Mouse (Mus musculus) embryonic fibroblast, embryonic 13.5 days (primary cell): Measurements from ENCODE around the gene Wdhd1.

Experiments used
- CTCF ChIP-seq: IDR thresholded peaks from 2 replicates; pipeline ENCODE4 v1.5.1; 2011; ENCODE audit warnings: mild to moderate bottlenecking, control low read depth, low read length, moderate library complexity, borderline replicate concordance; ENCODE audit not compliant: insufficient read depth
- POLR2A ChIP-seq: IDR thresholded peaks from 2 replicates; pipeline ENCODE4 v1.6.1; 2011; ENCODE audit warnings: low read depth, mild to moderate bottlenecking, control low read depth, low read length, moderate library complexity

DNA sequence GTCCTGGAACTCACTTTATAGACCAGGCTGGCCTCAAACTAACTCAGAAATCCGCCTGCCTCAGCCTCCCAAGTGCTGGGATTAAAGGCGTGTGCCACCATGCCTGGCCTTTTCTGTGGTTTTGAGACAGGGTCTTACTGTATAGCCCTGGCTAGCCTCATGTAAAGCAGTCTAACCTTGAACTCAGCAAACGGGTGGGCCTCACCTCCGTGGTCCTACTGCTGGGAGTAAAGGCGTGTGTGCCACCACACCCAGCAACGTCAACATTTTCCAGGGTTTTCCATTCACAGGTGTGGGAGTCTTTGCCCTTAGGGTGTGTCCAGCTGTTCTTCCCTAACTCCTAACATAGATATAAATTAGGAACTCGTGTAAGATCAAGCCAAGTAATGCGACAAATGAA, 50.7 kb downstream of the Wdhd1 start:
- TF ChIP-seq POLR2A (no peak), CTCF (no peak)
